Mouse (Mus musculus): ENCODE data around the gene Smtn. TPM values are rescaled to one million over a fixed set of nuclear protein-coding genes. Genes with fewer than 3 reads are reported as not detected.

Smtn gene
- total RNA-seq, 1 experiment from 2014 or later, result 56.2 TPM

- DNase-seq, result no peak
Measured at GRCm38 (mm10) chr11:3527766-3528165, 12.6 kb downstream of the Smtn start.

- no peak for DNase-seq
Measured at GRCm38 (mm10) chr11:3526979-3527738, 13.3 kb downstream of the Smtn start.

GRCm38 (mm10) chr11:3526207-3526606 is 14.2 kb downstream of the Smtn start:
- no peak for DNase-seq

DNA sequence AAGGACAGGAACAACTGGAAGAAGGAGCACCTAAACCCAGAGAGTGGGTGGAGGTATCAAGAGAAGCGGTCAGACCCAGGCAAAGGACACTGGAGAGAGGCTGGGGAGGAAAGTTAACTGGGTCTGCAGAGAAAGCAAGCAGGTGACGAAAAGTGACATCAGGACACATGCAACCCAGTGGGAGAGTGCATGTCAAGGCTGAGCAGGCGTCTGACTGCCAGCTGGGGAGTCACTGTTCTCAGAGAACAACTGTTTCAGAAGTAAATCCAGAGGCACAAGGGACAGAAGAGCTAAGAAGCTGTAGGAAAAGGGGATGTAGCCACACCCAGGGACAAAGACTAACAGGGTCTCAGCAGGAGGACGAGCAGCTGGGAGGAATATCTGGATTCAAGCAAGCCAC is 14.9 kb downstream of the Smtn start:
- DNase-seq, result no peak

GRCm38 (mm10) chr11:3523840-3524582 is 16.4 kb downstream of the Smtn start:
- no peak for DNase-seq

DNA sequence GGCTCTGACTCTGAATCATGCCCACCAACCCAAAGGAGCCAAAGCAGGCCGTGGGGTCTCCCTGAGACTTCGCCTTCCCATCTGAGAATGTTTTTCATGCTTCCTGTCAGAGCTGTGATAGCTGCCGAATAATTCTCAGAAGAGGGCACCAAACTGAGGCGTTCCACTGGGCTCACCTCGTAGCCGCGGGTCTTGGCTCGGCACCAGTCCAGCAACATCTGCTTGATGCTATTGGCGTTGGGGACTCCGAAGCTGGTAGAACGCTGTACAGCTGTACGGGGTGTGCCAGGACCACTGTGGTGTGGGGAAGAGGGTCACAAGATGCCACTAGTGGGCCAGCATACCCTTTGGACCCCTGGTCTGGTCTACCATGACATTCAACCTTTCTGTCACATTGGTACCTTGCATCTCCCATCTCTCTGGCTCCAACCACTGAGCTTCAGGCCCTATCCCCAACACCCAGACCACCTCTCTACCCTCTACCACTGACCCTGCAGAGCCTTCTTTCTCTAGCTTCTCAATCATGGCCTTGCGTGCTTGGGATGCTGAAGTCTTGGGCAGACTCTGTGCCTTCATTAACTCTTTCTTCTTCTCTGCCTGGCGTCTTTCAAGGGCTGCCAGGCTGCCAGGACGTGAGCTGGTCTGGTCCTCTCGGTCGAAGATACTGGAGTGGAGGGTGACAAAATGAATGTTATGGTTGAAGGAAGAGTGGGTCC is 18.0 kb downstream of the Smtn start:
- no peak for DNase-seq

GRCm38 (mm10) chr11:3521339-3522224 is 18.8 kb downstream of the Smtn start:
- DNase-seq, result peak; percentile 44

GRCm38 (mm10) chr11:3520919-3521318 is 19.5 kb downstream of the Smtn start:
- no peak for DNase-seq

- DNase-seq, result no peak
Measured at GRCm38 (mm10) chr11:3519756-3520398, 20.5 kb downstream of the Smtn start.

DNA sequence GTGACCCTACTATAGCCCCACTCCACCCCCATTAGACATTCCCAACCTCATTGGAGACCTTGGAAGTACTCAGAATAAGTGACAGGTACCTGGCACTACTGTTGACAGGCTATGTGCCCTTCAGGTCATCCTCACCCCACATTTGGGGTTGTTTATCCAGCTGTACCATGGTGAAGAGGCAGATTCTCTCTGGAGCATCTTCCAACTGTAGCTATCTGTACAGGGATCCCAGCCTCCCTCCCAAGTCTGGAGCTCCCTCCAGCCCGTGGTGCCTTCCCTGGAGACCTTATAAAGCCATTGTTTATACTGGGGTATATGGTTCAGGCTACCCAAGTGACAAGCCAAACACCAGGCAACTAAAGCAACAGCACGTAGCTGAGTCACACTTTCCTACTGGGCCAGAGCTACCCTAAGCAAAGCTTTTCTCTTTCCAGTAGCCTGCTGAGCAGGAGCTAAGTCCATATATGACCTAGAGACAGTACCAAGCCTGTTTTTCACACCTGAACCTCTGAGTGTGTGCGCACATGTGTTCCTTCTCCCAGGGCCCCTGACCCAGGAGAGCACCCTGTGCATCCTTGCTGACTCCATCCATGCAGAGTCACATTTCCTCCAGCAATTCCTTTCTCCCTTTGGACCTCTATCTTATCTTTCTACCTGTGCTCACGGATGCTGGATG is 21.2 kb downstream of the Smtn start:
- DNase-seq, result no peak

GRCm38 (mm10) chr11:3517846-3518732 is 22.3 kb downstream of the Smtn start:
- DNase-seq, result no peak

DNA sequence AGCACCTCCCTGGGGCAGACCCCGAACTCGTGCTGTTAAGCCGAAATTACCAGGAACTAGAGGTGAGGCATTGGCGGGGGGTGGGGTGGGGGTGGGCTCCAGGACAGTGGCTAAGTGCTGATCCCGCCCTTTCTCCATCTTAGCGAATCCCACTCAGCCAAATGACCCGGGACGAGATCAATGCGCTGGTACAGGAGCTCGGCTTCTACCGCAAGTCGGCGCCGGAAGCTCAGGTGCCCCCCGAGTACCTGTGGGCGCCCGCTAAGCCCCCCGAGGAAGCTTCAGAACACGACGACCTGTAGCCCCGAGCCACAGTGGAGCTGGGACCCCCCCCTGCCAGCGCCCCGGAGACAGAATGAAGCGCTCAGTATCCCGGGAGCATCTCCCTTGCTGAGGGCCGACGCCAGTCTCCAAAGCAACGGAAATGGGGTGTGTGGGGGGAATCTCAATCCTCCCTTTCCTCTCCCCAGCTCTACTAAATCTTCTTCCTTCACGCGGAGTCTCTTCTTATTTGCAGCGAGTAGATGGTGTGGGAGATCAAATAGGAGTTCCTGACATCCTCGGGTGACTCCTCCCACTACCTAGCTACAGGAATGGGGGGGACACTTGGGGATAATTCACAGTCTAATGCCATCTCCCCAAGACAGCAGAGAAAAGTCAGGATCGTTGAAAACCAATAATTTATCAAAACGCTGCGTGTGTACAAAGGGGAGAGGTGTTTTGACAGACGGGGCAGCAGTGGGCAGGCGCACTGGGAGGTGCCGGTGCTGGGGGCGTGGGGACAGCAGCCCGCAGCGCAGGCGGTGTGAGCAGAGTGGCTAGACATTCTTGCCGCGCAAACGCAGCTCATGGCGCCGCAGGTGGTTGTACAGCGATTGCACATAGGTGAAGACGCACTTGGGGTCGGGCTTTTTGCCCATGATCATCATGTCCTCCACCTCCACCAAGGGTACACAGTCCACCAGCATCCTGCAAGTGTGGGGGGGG is 23.3 kb downstream of the Smtn start:
- peak; percentile 63 for DNase-seq

DNA sequence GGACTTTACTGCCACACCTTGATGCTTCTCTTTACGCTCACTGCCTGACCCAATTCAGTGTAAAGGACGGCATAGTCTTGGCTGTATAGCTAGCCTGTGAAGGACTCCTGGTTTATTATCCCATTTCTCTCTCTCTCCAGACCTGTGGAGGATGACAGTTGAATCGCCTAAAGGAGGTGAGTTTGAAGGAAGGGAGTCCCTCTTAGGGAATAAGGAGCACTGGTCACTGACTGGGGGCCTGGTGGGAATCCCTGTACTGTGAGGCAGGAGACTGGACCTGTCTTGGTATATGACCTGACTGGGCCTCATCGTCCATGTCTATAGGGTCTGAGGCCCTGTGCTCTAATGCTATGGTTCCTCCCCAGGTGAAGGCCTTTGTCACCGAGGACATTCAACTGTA is 24.3 kb downstream of the Smtn start:
- DNase-seq, result no peak

DNA sequence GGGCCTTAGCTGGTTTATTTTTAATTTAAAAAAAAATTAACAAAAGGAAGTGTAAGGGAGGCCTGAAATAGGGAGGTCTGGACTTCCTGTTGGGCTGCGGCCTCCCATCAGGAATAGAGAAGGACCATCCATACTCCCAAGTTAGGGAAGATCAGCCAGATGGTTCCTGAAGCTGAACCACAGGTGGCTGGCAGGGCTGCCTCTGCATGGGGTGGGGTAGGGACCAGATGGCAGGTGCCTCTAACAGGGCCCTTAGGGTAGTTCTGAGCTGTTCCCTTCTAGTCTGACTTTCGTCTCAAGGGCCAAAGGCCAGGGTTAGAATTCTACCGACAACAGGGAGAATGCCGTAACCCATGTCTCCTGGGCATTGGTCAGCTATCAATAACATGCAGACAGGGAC is 24.8 kb downstream of the Smtn start:
- DNase-seq, result no peak

- no peak for DNase-seq
Measured at GRCm38 (mm10) chr11:3515216-3515615, 25.2 kb downstream of the Smtn start.

DNA sequence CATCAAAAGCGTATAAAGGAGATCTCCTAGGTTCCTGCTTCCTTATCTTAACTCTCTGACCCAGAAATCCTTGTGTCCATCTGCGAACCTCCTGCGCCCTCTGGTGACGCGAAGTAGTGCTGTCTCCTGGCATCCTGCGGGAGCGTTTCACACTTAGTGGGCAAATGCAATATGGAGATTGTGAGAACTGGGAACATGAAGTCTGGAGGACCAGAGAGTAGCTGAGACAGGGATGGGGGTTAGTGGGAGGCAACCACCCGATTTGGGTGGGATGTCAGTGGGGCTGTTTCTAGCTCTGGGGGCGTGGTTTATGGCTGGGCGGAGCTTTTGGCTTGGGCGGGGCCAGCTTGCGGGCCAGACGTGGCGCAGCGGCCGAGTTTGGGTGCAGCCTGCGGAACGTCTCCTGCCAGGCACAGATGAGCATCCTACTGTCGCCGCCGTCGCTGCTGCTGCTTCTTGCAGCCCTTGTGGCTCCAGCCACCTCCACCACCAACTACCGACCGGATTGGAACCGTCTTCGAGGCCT is 25.8 kb downstream of the Smtn start, which contains the start of gene Selenom:
Gene Selenom, plus strand, starts transcription at position 156 of the 526 bp plus-strand sequence.
- DNase-seq, result peak; percentile 89

DNA sequence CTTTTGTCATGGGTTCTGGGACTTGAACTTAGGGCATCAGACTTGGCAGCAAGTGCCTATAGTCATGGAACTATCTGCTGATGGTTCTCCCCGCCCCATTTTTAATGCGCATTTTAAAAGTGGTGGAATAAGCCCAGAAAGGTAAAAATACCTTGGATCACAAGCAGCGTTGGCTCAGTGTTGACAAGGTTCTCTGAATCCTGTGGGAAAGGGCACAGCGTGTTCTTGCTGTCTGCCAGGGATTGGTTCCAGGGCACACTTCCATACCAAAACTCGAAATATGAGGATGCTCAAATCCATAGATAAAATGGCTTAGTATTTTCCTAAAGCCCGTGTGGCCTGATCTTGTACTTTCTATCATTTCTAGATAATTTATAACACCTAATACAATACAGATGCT is 27.1 kb downstream of the Smtn start:
- DNase-seq, result no peak

- no peak for DNase-seq
Measured at GRCm38 (mm10) chr11:3510321-3510720, 30.1 kb downstream of the Smtn start.
